Mouse (Mus musculus) heart, postnatal 0 days (tissue): ENCODE data around the gene Bcs1l. TPM values are rescaled to one million over a fixed set of nuclear protein-coding genes. Genes with fewer than 3 reads are reported as not detected.

ENCODE experiments used
- ATAC-seq: fragments of 200-750 bp; cut with Nextera tagmentation; 2 replicates; pipeline ENCODE4 v1.8.0; 2017; ENCODE audit warnings: low read depth, moderate number of reproducible peaks, moderate library complexity; ENCODE audit not compliant: insufficient read depth
- DNase-seq: peaks from one replicate; pipeline ENCODE4 v3.0.0-alpha.2; 2016; ENCODE audit warnings: low spot score
- H3K27ac ChIP-seq: fragments of 300-500 bp; sonication (generic); 2 replicates; pipeline ENCODE4 v1.5.1; 2014; ENCODE audit warnings: low read depth, mild to moderate bottlenecking
- H3K27me3 ChIP-seq: fragments of 300-500 bp; sonication (generic); 2 replicates; pipeline ENCODE4 v1.6.1; 2014; ENCODE audit warnings: low read length, mixed read lengths; ENCODE audit not compliant: control insufficient read depth, insufficient read depth
- H3K36me3 ChIP-seq: fragments of 300-500 bp; sonication (generic); replicated peaks from 2 replicates; pipeline ENCODE4 v1.6.1; 2014; ENCODE audit warnings: low read length, mixed read lengths; ENCODE audit not compliant: control insufficient read depth, insufficient read depth
- H3K4me1 ChIP-seq: fragments of 300-500 bp; sonication (generic); 2 replicates; pipeline ENCODE4 v1.6.1; 2014; ENCODE audit warnings: antibody characterized with exemption; ENCODE audit not compliant: control insufficient read depth, insufficient read depth
- H3K4me2 ChIP-seq: fragments of 300-500 bp; sonication (generic); 2 replicates; pipeline ENCODE4 v1.6.1; 2014; ENCODE audit warnings: low read depth, mild to moderate bottlenecking, low read length, moderate library complexity
- H3K4me3 ChIP-seq: fragments of 300-500 bp; sonication (generic); 2 replicates; pipeline ENCODE4 v1.5.1; 2014; ENCODE audit warnings: low read depth, low read length
- H3K9ac ChIP-seq: fragments of 300-500 bp; sonication (generic); replicated peaks from 2 replicates; pipeline ENCODE4 v1.6.1; 2014; ENCODE audit warnings: low read depth, low read length, mixed read lengths
- H3K9me3 ChIP-seq: fragments of 300-500 bp; sonication (generic); replicated peaks from 2 replicates; pipeline ENCODE4 v1.6.1; 2016; ENCODE audit warnings: low read length; ENCODE audit not compliant: control insufficient read depth
- CTCF ChIP-seq: IDR thresholded peaks from 2 replicates; pipeline ENCODE4 v1.5.1; 2016; ENCODE audit warnings: antibody characterized with exemption, control low read depth, low read depth
- EP300 ChIP-seq: IDR thresholded peaks from 2 replicates; pipeline ENCODE4 v1.6.1; 2016; ENCODE audit warnings: antibody characterized with exemption, low read depth
- WGBS: fragments of 180-500 bp; shearing (Covaris S2); extraction: QIAGEN DNeasy Blood & Tissue Kit; methylation state at CpG from one replicate; pipeline ENCODE4 v1.1.7; 2014; 5-methylcytosine and 5-hydroxymethylcytosine counted together
- microRNA-seq: library from miRNA; unstranded; fragments of <30 nt; microRNA quantifications from one replicate; pipeline ENCODE4, GENCODE M21; 2016
- polyA plus RNA-seq: library from polyadenylated mRNA; unstranded; fragments of >200 nt; fragmentation: Nextera tagmentation; extraction: Ambion mirVana; gene quantifications from 2 replicates; pipeline ENCODE4 v1.2.1, GENCODE M21; 2015
- total RNA-seq: library from RNA; depleted of rRNA; stranded (reverse); fragments of >200 nt; gene quantifications from 2 replicates; pipeline ENCODE4 v1.2.3, GENCODE M21; 2014; ENCODE audit warnings: low replicate concordance; rRNA removed

Bcs1l gene
- total and polyA plus RNA-seq, 2 experiments from 2014 or later: 17.4 to 26.8 TPM

DNA sequence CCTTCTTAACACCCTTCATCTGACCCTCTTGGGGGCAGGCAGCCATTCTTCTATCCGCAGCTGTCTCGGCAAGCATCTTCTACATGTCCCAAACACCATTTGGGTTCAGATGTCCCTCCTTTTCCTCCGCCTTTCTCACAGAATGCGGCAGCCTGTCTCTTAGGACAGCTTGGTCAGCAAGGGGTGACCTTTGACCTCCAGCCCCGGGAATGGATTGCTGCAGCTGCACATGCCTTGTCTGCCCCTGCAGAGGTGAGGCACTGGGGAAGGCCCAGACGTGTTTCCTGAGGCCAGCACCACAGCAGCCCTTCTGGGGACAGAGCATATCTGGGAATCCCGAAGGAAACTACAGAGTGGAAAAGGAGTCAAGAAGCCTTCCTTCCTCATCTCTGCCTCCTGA, 39.9 kb downstream of the Bcs1l start:
- H3K4me3 ChIP-seq: no peak overlapping the region
- no peaks in the 10 kb centered on the region for H3K27me3 ChIP-seq
- no peak overlapping the region for H3K4me2 ChIP-seq
- H3K9me3 ChIP-seq: no peaks in the 10 kb centered on the region
- no peak for DNase-seq
- ATAC-seq: no peak
- WGBS: 50% methylated on average over 7 of the region's 7 CpGs
- no peak overlapping the region for H3K9ac ChIP-seq
- H3K36me3 ChIP-seq: no peaks in the 10 kb centered on the region
- TF ChIP-seq EP300: no peak
- TF ChIP-seq CTCF: no peak
- H3K4me1 ChIP-seq: no peaks in the 10 kb centered on the region
- no peak overlapping the region for H3K27ac ChIP-seq

DNA sequence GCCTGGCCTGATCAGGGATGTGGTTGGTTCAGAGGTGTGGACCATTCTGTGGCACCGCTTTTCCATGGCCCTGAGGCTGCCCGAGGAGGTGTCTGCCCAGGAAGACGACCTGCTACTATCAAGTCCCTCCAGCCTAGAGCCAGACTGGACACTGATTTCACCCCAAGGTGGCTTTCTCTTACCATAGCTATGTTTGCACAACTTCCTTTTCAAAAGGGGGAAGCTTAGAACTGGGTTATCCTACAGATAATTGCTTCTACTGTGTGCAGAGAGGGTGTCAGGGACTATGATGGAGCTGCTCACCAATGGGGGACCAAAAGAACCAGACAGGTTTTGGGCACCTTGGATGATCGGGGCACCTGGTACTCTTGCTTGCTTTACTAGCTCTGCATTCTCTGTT, 44.6 kb downstream of the Bcs1l start:
- Histone ChIP-seq H3K4me2 (no peak overlapping the region), H3K4me3 (no peak overlapping the region), H3K4me1 (no peaks in the 10 kb centered on the region), H3K36me3 (no peaks in the 10 kb centered on the region), H3K27ac (no peak overlapping the region), H3K9ac (no peak overlapping the region), H3K27me3 (no peaks in the 10 kb centered on the region), H3K9me3 (no peaks in the 10 kb centered on the region)
- no peak for DNase-seq
- no peak for ATAC-seq
- 63% methylated on average over 4 of the region's 4 CpGs for WGBS
- TF ChIP-seq CTCF: no peak
- no peak for TF ChIP-seq EP300

Small RNA genes within 50 kb of the gene (microRNA-seq; reads per million reads assigned to microRNA genes)
- gene Gm25035: not detected

Other genes starting within 250 kb of the Bcs1l start
- gene Catip, start 226.2 kb upstream of the Bcs1l start, total RNA-seq: 0.12 TPM in 1 of 2 replicates, not detected in the other
- gene Catip, start 226.2 kb upstream of the Bcs1l start, polyA plus RNA-seq: 0.51 and 0.61 TPM in 2 replicates
- gene Slc11a1, start 213.1 kb upstream of the Bcs1l start, total RNA-seq: 2.0 and 2.5 TPM in 2 replicates
- gene Slc11a1, start 213.1 kb upstream of the Bcs1l start, polyA plus RNA-seq: 1.6 and 1.8 TPM in 2 replicates
- 82.6 and 106 TPM in 2 replicates for gene Ctdsp1, start 196.8 kb upstream of the Bcs1l start, total RNA-seq
- 38.0 and 38.4 TPM in 2 replicates for gene Ctdsp1, start 196.8 kb upstream of the Bcs1l start, polyA plus RNA-seq
- gene Vil1, start 178.9 kb upstream of the Bcs1l start, total RNA-seq: not detected in 2 replicates
- gene Vil1, start 178.9 kb upstream of the Bcs1l start, polyA plus RNA-seq: 0.16 and 0.36 TPM in 2 replicates
- gene Cnot9, start 82.2 kb upstream of the Bcs1l start, total RNA-seq: 7.4 and 10.7 TPM in 2 replicates
- 18.2 and 19.4 TPM in 2 replicates for gene Cnot9, start 82.2 kb upstream of the Bcs1l start, polyA plus RNA-seq
- not detected in 2 replicates for gene Plcd4, start 45.4 kb upstream of the Bcs1l start, total RNA-seq
- gene Plcd4, start 45.4 kb upstream of the Bcs1l start, polyA plus RNA-seq: 0.15 and 0.45 TPM in 2 replicates
- gene Usp37, start 44.0 kb upstream of the Bcs1l start, total RNA-seq: 8.0 and 9.0 TPM in 2 replicates
- gene Usp37, start 44.0 kb upstream of the Bcs1l start, polyA plus RNA-seq: 7.4 and 8.3 TPM in 2 replicates
- gene Zfp142, start within 50 bp of the Bcs1l start, total RNA-seq: 5.6 and 6.8 TPM in 2 replicates
- 2.0 and 2.2 TPM in 2 replicates for gene Zfp142, start within 50 bp of the Bcs1l start, polyA plus RNA-seq
- 33.0 and 37.4 TPM in 2 replicates for gene Rnf25, start 13.1 kb downstream of the Bcs1l start, total RNA-seq
- 16.0 and 16.5 TPM in 2 replicates for gene Rnf25, start 13.1 kb downstream of the Bcs1l start, polyA plus RNA-seq
- gene Stk36, start 13.2 kb downstream of the Bcs1l start, total RNA-seq: 0.27 and 0.38 TPM in 2 replicates
- gene Stk36, start 13.2 kb downstream of the Bcs1l start, polyA plus RNA-seq: 0.79 and 2.4 TPM in 2 replicates
- gene Ttll4, start 73.5 kb downstream of the Bcs1l start, total RNA-seq: 13.4 and 22.9 TPM in 2 replicates
- 3.5 and 4.7 TPM in 2 replicates for gene Ttll4, start 73.5 kb downstream of the Bcs1l start, polyA plus RNA-seq
- gene Cyp27a1, start 125.3 kb downstream of the Bcs1l start, total RNA-seq: 6.7 and 13.5 TPM in 2 replicates
- 10.5 and 11.9 TPM in 2 replicates for gene Cyp27a1, start 125.3 kb downstream of the Bcs1l start, polyA plus RNA-seq
- 2.4 and 9.6 TPM in 2 replicates for gene Prkag3, start 160.9 kb downstream of the Bcs1l start, total RNA-seq
- 2.0 and 2.5 TPM in 2 replicates for gene Prkag3, start 160.9 kb downstream of the Bcs1l start, polyA plus RNA-seq
- 0.23 and 0.88 TPM in 2 replicates for gene Wnt6, start 183.6 kb downstream of the Bcs1l start, total RNA-seq
- gene Wnt6, start 183.6 kb downstream of the Bcs1l start, polyA plus RNA-seq: 0.11 and 0.21 TPM in 2 replicates
- gene Wnt10a, start 203.2 kb downstream of the Bcs1l start, total RNA-seq: not detected in 2 replicates
- gene Wnt10a, start 203.2 kb downstream of the Bcs1l start, polyA plus RNA-seq: not detected in 2 replicates